Mouse (Mus musculus) B cell, adult 2 months (primary cell): Measurements from ENCODE around the gene Il1b.

Source experiments
- DNase-seq, 2 experiments: peaks; one replicate each; pipeline ENCODE4 v3.0.0; 2022

Il1b gene

DNA sequence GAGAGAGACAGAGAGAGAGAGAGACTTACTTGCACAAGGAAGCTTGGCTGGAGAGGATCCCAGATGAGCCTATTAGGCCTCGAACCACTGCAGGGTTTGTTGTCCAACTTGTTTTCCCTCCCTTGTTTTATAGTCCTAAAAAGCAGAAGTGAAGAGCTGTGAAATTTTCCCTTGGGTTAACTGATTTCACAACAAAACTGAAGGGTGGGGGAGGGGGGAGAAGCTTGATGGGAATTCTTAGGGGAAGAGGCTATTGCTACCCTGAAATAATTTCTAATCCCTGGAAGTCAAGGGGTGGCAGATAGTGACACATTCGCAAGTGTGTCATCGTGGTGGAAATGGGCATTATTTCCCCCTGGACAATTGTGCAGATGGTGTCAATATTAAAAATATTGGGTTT, at the start of gene Il1b:
TSS of gene Il1b (minus strand) at position 101 of the 400 bp plus-strand sequence.
- no peak for DNase-seq

GRCm38 (mm10) chr2:129419361-129419880, 48.5 kb upstream of the Il1b start:
- no peak for DNase-seq

GRCm38 (mm10) chr2:129414593-129414992, 43.7 kb upstream of the Il1b start:
- DNase-seq = no peak

DNA sequence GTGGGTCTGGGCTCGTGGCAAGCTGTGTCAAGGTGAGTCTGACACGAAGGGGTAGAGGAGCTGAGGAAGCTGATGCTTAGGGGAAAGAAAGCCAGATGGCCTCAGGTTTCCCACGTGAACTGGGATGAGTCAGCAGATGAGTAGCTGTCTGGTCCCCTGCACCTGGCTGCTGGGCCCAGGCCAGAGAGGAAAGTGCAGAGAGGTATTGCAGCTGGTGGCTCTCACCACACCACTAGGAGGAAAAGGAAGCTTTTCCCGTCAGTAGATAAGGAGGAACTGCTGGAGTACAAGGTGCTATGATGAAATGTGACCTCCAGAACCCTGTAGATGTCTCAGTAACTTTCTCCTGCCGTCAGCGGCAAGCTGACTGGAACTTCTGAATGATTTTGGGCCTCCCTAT, 42.5 kb upstream of the Il1b start:
- no peak for DNase-seq

- DNase-seq = no peak
These were observed 40.7 kb upstream of the Il1b start for GRCm38 (mm10) chr2:129411651-129412050.

DNA sequence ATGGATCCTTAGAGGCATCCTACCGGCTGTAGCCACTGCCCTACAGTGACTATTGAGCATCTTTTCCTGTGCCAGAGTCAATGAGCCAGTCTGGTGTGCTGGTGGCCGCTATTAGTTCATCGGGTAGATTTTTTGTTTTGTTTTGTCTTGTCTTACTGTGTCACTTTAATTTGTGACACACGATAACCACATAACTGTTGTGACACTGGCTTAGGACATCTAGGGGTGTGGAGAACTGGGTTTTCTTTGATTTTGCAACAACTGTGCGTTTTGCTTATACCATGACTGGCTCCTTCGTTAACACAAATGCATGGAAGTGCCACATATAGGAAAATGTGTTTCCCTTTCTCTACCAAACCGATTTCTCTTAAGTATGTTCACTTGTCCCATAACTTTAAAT, 39.4 kb upstream of the Il1b start:
- no peak for DNase-seq

GRCm38 (mm10) chr2:129408476-129408875, 37.5 kb upstream of the Il1b start:
- DNase-seq = peak; percentile 76

DNA sequence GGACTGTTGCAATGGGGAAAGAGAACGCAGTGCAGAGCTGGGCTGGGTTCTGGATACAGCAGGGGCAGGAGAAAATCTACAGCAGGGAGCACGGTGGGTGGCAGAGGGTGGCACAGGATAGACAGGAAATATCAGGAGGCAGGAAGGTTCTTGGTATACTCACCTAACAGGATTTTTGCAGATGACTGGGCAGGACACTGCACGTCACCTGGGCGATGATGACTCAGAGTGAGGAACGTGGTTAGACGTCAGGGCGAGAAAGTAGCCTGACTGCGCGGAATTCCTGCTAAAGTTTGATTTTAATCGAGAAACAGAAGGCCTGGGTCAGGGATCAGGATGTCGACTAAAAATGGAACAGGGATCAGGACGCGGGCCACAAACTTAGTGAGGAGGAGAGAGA, 36.7 kb upstream of the Il1b start:
- DNase-seq = no peak

GRCm38 (mm10) chr2:129406508-129406907, 35.6 kb upstream of the Il1b start:
- peak in 1 of 2 experiments; percentile 25 for DNase-seq

DNA sequence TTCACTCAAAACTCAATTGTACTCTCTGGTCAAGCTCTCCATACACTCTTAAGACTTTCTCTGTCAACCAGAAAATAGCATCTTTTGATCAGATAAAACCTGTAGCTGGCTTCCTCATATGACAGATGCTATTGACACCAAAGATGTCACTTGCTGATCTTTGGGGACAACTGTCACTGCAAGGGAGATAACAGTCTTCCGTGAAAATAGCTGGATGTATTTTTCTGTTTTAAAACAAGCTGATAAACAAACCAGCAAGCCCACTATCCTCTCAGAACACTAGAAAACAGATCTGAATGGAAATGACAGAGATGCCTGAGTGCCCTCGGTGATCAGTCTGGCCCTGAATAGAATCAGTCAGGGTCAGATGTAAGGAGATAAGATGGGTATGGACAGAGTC, 32.8 kb upstream of the Il1b start:
- DNase-seq = no peak

DNA sequence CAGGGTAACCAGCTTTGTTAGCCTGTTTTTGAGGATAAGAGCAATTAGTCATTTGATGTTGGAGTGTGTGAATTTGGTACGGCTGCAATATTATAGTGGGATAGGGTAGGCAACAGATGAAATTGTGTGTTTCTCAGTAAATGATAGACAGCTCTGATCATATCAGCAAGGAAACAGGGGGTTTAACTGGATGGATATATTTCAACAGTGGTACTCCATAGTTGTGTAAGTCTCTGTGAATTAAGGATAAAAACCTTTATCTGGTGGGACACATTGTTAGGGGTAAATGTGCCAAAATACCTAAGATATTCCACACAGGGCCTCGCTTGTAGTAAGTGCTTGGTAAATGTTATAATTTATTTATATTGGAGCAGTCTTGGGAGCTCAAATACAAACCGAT, 31.4 kb upstream of the Il1b start:
- DNase-seq = no peak

GRCm38 (mm10) chr2:129401803-129402202, 30.9 kb upstream of the Il1b start:
- DNase-seq = no peak

DNA sequence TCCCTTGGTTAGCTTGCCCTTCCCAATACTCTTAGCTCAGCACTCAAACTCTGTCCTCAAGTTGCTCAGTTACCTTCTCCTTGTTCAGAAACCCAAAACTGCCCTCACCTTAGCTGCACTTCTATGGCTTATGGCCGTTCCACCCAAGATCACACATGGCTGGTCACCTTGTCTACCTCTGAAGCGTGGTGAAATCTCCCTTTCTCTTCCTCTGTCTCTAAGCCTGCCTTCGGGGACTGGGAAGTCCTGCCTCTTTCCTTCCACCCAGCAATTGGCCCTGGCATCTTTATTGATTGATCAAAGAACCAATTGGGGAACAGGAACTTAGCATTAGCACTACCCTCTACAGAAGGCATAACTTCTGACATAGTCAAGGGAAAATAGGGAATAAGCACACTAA, 27.2 kb upstream of the Il1b start:
- DNase-seq = no peak

DNA sequence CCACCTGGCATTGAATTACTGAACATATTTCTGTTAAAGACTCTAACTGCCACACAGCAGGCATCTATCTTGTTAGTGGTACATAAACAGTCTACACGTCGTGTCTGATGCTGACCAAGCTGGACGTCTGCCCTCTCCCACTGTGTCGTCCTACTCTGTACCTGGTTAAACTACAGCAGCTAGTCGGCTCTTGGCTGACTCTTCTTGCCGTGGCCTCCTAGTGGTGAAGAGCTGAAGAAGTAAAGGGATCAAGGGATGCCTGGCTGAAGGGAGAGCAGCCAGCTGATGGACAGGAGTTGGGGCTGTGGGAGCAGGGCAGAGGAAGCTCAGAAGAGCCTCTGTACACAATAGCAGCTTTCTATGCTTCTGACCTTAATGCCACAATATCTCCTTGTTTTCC, 22.6 kb upstream of the Il1b start:
- DNase-seq = peak; percentile 51 to 53

DNA sequence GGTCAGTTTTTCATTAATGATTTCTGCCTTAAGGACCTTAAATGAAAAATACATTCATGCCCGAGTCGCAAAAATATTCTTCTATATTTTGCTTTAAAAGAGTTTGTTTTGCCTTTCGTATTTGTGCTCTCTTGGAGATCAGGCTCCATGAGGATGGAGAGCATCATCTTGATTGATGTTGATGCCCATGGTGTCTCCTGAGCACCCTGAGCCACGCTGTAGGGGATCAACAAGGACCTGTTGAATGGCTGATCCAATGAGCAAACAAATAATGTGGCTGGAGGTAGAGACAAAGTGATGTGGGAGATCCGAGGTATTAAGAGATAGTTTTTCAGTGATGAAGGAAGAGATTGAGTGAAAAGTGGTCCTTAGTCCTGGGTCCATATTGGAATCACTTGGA, 19.2 kb upstream of the Il1b start:
- no peak for DNase-seq

- DNase-seq = no peak
These were observed 18.4 kb upstream of the Il1b start for GRCm38 (mm10) chr2:129389323-129389722.

GRCm38 (mm10) chr2:129385331-129385730, 14.4 kb upstream of the Il1b start:
- peak; percentile 50 to 64 for DNase-seq

DNA sequence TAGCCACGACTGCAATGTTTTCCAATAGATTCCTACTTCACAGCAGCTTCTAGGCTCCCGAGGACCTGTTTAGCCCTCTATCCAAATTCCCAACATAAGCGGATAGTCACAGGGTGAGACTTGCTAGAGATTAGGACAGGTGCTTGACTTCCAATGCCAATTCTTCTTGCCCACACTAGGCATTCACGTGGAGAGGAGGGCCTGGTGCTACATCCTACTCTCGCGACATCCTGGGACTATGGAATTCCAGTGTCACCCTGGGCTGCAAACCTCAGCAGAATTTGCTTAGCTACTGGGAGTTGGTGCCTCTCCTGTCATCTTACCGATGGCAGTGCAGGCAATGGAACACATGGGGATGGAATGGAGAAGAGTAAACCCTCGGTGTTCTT, 13.3 kb upstream of the Il1b start:
- DNase-seq = no peak

DNA sequence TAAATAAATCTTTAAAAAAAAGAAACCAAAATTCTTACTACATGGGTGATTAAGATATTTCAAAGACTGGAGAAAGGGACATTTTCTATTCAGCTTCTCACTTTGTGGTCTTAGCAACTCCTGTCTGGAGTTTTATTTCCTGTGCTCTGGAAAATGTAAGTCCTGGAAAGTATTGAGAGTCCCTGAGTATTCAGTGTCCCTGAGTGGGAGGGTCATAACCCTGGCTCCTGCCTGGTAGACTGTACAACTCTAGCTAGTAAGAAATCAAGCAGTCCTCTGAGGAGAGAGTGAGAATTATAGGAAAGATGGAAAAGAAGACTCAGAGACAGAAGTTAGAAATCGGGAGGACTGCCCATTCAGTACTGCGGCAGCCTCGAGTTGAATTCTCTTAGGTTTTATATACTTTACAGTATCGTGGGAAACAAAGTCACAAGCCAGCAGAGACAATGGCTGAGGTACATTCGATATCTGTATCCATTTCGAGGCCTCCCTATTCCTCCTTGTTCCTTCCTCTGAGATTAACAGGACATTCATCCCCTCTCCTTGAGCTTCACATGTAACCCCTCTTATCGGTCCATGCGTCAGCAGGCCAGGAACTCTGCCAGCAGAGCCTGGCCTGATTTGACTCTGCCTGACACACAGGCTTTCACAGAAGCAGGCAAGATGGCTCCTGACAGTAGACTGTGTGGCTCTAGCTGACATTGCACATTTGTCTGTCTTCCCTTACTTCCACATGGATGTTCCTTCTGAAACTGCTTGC, 12.8 kb upstream of the Il1b start:
- DNase-seq = no peak

DNA sequence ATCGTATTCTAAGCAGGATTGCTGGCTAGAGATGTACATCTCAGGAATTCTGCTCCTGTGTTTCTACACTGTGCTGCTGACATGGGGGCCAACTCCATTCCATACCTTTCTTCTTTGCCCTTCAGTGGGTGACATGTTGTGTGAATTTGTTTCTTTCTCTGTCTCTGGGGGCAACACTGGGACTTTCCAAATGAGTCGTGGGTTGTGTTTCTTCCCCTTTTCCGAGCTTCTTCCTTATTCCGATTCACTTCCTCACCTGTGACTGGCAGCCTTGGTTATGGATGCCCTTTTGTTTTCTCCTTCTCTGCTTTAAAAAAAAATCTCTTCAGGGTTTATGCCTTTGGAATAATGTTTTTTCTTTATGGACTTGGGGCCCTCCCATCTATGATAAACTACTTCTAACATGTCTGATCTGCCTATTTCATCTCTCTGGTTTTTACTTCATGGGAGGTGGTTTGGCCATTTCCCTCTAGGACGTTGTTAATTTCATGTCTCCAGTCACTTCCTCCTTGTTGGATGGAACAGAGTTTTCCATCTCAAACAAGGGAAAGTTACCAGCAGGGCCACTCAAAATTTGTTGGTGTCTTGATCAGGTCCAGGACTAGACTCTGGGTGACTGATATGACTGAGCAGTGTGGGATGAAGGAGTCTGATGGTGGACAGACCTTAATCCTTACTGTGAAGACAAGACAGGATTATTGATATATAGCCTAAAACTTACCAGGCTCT, 10.0 kb upstream of the Il1b start:
- DNase-seq = peak in 1 of 2 experiments; percentile 41

GRCm38 (mm10) chr2:129380211-129380610, 9.3 kb upstream of the Il1b start:
- peak; percentile 25 to 31 for DNase-seq

GRCm38 (mm10) chr2:129373307-129373706, 2.4 kb upstream of the Il1b start:
- peak; percentile 83 to 89 for DNase-seq

DNA sequence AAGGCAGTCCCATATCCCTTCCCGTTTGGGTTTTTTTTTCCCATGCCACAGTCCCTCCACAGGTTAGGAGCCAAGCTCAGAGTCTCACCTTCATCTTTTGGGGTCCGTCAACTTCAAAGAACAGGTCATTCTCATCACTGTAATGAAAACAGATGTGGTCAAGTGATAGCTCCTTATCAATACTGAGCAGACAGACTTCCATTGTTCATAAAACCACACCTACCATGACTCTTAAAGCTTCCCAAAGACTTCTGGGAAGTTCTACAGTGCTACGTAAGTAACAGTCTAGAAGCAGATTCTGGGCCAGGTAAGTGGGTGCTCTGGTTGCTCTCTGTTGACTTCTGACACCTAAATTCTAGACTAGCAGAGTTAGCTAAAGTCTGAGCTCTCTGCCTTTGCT, 1.3 kb downstream of the Il1b start:
- DNase-seq = no peak

DNA sequence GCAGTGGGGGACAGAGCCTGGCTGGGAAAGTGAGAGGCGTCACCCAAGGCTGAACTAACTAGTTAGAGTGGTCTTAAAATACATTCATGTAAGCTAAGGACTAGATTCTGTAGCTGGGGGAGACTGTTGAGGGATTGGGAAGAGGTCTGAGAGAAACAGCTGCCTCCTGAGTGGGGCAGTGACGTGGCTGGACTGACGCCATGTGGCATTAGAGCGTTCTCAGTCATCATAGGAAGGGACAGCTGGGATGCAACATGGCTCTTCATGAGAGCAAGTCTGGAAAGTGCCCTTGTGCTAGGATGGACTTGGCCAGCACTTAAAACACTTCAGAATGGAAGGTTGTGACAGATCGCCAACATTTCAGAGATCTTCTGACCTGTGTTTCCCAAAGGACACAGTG, 2.1 kb downstream of the Il1b start:
- DNase-seq = no peak
